Mouse (Mus musculus) midbrain, embryonic 12.5 days (tissue): ENCODE measurements around the gene Samm50. TPM values are rescaled to one million over a fixed set of nuclear protein-coding genes. Genes with fewer than 3 reads are reported as not detected.
A peak's percentile ranks its signal among the peaks of the same experiment; 100 is the strongest.

Source experiments
- ATAC-seq: fragments of 200-750 bp; cut with Nextera tagmentation; 2 replicates; pipeline ENCODE4 v1.8.0; 2017; ENCODE audit warnings: low read depth, moderate TSS enrichment, moderate library complexity; ENCODE audit not compliant: low FRiP score
- H3K27ac ChIP-seq: fragments of 300-500 bp; sonication (generic); replicated peaks from 2 replicates; pipeline ENCODE4 v1.5.1; 2016; ENCODE audit warnings: mild to moderate bottlenecking
- H3K27me3 ChIP-seq: fragments of 300-500 bp; sonication (generic); 2 replicates; pipeline ENCODE4 v1.6.1; 2016; ENCODE audit warnings: mild to moderate bottlenecking
- H3K36me3 ChIP-seq: fragments of 300-500 bp; sonication (generic); 2 replicates; pipeline ENCODE4 v1.6.1; 2016
- H3K4me1 ChIP-seq: fragments of 300-500 bp; sonication (generic); 2 replicates; pipeline ENCODE4 v1.6.1; 2016
- H3K4me2 ChIP-seq: fragments of 300-500 bp; sonication (generic); replicated peaks from 2 replicates; pipeline ENCODE4 v1.6.1; 2016; ENCODE audit warnings: mild to moderate bottlenecking, moderate library complexity
- H3K4me3 ChIP-seq: fragments of 300-500 bp; sonication (generic); 2 replicates; pipeline ENCODE4 v1.5.1; 2016; ENCODE audit warnings: mild to moderate bottlenecking
- H3K9ac ChIP-seq: fragments of 300-500 bp; sonication (generic); replicated peaks from 2 replicates; pipeline ENCODE4 v1.6.1; 2016; ENCODE audit warnings: mild to moderate bottlenecking, moderate library complexity
- H3K9me3 ChIP-seq: fragments of 300-500 bp; sonication (generic); 2 replicates; pipeline ENCODE4 v1.6.1; 2016; ENCODE audit warnings: mild to moderate bottlenecking
- WGBS: fragments of 180-500 bp; shearing (Covaris S2); methylation state at CpG from one replicate; pipeline ENCODE4 v1.1.7; 2016; 5-methylcytosine and 5-hydroxymethylcytosine counted together
- polyA plus RNA-seq: library from polyadenylated mRNA; unstranded; fragments of >200 nt; fragmentation: Nextera tagmentation; extraction: Ambion mirVana; gene quantifications from 2 replicates; pipeline ENCODE4 v1.2.1, GENCODE M21; 2016

The Samm50 gene
- polyA plus RNA-seq, 1 experiment from 2014 or later, result 99.4 TPM

- Histone ChIP-seq H3K36me3 (peaks cover 56% of the 10 kb centered on the region), H3K27me3 (no peaks in the 10 kb centered on the region), H3K27ac (no peak overlapping the region), H3K4me1 (peaks cover 23% of the 10 kb centered on the region), H3K4me2 (no peak overlapping the region), H3K9me3 (no peaks in the 10 kb centered on the region), H3K4me3 (no peak overlapping the region), H3K9ac (no peak overlapping the region)
- ATAC-seq, result peak; percentile 47
- WGBS, result 47% methylated on average over 6 of the region's 6 CpGs
Observed at GRCm38 (mm10) chr15:84212031-84212755, 20.2 kb downstream of the Samm50 start.

GRCm38 (mm10) chr15:84212756-84213105, 20.7 kb downstream of the Samm50 start:
- H3K36me3 ChIP-seq, result peaks cover 51% of the 10 kb centered on the region
- no peaks in the 10 kb centered on the region for H3K27me3 ChIP-seq
- no peaks in the 10 kb centered on the region for H3K9me3 ChIP-seq
- H3K27ac ChIP-seq, result no peak overlapping the region
- no peak overlapping the region for H3K4me2 ChIP-seq
- 86% methylated on average over 2 of the region's 2 CpGs for WGBS
- H3K9ac ChIP-seq, result no peak overlapping the region
- peaks cover 23% of the 10 kb centered on the region for H3K4me1 ChIP-seq
- no peak overlapping the region for H3K4me3 ChIP-seq
- ATAC-seq, result no peak

GRCm38 (mm10) chr15:84213162-84213739, 21.2 kb downstream of the Samm50 start:
- Histone ChIP-seq H3K4me3 (no peak overlapping the region), H3K27ac (no peak overlapping the region), H3K4me2 (no peak overlapping the region), H3K4me1 (peaks cover 28% of the 10 kb centered on the region), H3K9ac (no peak overlapping the region), H3K9me3 (no peaks in the 10 kb centered on the region), H3K36me3 (peaks cover 48% of the 10 kb centered on the region), H3K27me3 (no peaks in the 10 kb centered on the region)
- no peak for ATAC-seq
- 92% methylated on average over 6 of the region's 6 CpGs for WGBS

GRCm38 (mm10) chr15:84214476-84214875, 22.4 kb downstream of the Samm50 start:
- Histone ChIP-seq H3K27me3 (no peaks in the 10 kb centered on the region), H3K9ac (no peak overlapping the region), H3K9me3 (no peaks in the 10 kb centered on the region), H3K4me3 (no peak overlapping the region), H3K4me2 (no peak overlapping the region), H3K36me3 (peaks cover 38% of the 10 kb centered on the region), H3K27ac (no peak overlapping the region), H3K4me1 (peaks cover 39% of the 10 kb centered on the region)
- WGBS, result 90% methylated on average over 7 of the region's 7 CpGs
- ATAC-seq, result no peak

GRCm38 (mm10) chr15:84215273-84215672, 23.2 kb downstream of the Samm50 start:
- H3K9ac ChIP-seq, result no peak overlapping the region
- H3K27me3 ChIP-seq, result no peaks in the 10 kb centered on the region
- no peaks in the 10 kb centered on the region for H3K9me3 ChIP-seq
- ATAC-seq, result no peak
- 86% methylated on average over 2 of the region's 2 CpGs for WGBS
- H3K4me1 ChIP-seq, result peaks cover 39% of the 10 kb centered on the region
- H3K27ac ChIP-seq, result no peak overlapping the region
- peaks cover 30% of the 10 kb centered on the region for H3K36me3 ChIP-seq
- H3K4me3 ChIP-seq, result no peak overlapping the region
- no peak overlapping the region for H3K4me2 ChIP-seq

- Histone ChIP-seq H3K4me1 (peaks cover 39% of the 10 kb centered on the region), H3K27me3 (no peaks in the 10 kb centered on the region), H3K9ac (no peak overlapping the region), H3K36me3 (peaks cover 22% of the 10 kb centered on the region), H3K27ac (peak overlapping the region; percentile 42; the same call in 1 of the 2 replicates), H3K9me3 (no peaks in the 10 kb centered on the region), H3K4me3 (no peak overlapping the region), H3K4me2 (no peak overlapping the region)
- no peak for ATAC-seq
Observed at GRCm38 (mm10) chr15:84216026-84216425, 24.0 kb downstream of the Samm50 start.

- H3K4me1 ChIP-seq, result peaks cover 39% of the 10 kb centered on the region
- no peak overlapping the region for H3K4me2 ChIP-seq
- no peak overlapping the region for H3K4me3 ChIP-seq
- H3K27me3 ChIP-seq, result no peaks in the 10 kb centered on the region
- H3K9ac ChIP-seq, result no peak overlapping the region
- 36% methylated on average over 7 of the region's 7 CpGs for WGBS
- H3K36me3 ChIP-seq, result peaks cover 17% of the 10 kb centered on the region
- H3K9me3 ChIP-seq, result no peaks in the 10 kb centered on the region
- no peak for ATAC-seq
- peak overlapping the region; percentile 42; the same call in 1 of the 2 replicates for H3K27ac ChIP-seq
Observed at GRCm38 (mm10) chr15:84216461-84217084, 24.5 kb downstream of the Samm50 start.

GRCm38 (mm10) chr15:84217969-84218782, 26.1 kb downstream of the Samm50 start:
- no peak overlapping the region for H3K4me3 ChIP-seq
- no peak overlapping the region for H3K4me2 ChIP-seq
- WGBS, result 62% methylated on average over 23 of the region's 23 CpGs
- no peak overlapping the region; the same call in 1 of the 2 replicates for H3K27ac ChIP-seq
- peaks cover 13% of the 10 kb centered on the region for H3K36me3 ChIP-seq
- no peak overlapping the region for H3K9ac ChIP-seq
- H3K9me3 ChIP-seq, result no peaks in the 10 kb centered on the region
- no peaks in the 10 kb centered on the region for H3K27me3 ChIP-seq
- no peak for ATAC-seq
- H3K4me1 ChIP-seq, result peaks cover 31% of the 10 kb centered on the region

- Histone ChIP-seq H3K9ac (no peak overlapping the region), H3K4me1 (peaks cover 38% of the 10 kb centered on the region), H3K4me2 (no peak overlapping the region), H3K27me3 (no peaks in the 10 kb centered on the region), H3K27ac (peak overlapping the region; percentile 46; the same call in 1 of the 2 replicates), H3K36me3 (peaks cover 10% of the 10 kb centered on the region), H3K9me3 (no peaks in the 10 kb centered on the region), H3K4me3 (no peak overlapping the region)
- ATAC-seq, result no peak
- 64% methylated on average over 9 of the region's 9 CpGs for WGBS
Observed at GRCm38 (mm10) chr15:84218783-84219271, 26.8 kb downstream of the Samm50 start.

GRCm38 (mm10) chr15:84221539-84221938, 29.5 kb downstream of the Samm50 start:
- Histone ChIP-seq H3K27me3 (no peaks in the 10 kb centered on the region), H3K9ac (no peak overlapping the region), H3K4me3 (no peak overlapping the region), H3K36me3 (no peaks in the 10 kb centered on the region), H3K4me2 (no peak overlapping the region), H3K4me1 (peaks cover 37% of the 10 kb centered on the region), H3K9me3 (no peaks in the 10 kb centered on the region), H3K27ac (no peak overlapping the region)
- no peak for ATAC-seq
- 83% methylated on average over 5 of the region's 5 CpGs for WGBS

- no peak overlapping the region for H3K4me3 ChIP-seq
- H3K27me3 ChIP-seq, result no peaks in the 10 kb centered on the region
- no peak overlapping the region for H3K9ac ChIP-seq
- H3K9me3 ChIP-seq, result no peaks in the 10 kb centered on the region
- peak overlapping the region; percentile 46; the same call in 1 of the 2 replicates for H3K27ac ChIP-seq
- H3K4me1 ChIP-seq, result peaks cover 38% of the 10 kb centered on the region
- no peak for ATAC-seq
- WGBS, result 27% methylated on average over 6 of the region's 6 CpGs
- no peaks in the 10 kb centered on the region for H3K36me3 ChIP-seq
- H3K4me2 ChIP-seq, result no peak overlapping the region
Observed at GRCm38 (mm10) chr15:84223423-84223822, 31.4 kb downstream of the Samm50 start.
